Mouse (Mus musculus) C2C12 (cell line): Measurements from ENCODE around the gene Slco1c1. TPM values are rescaled to one million over a fixed set of nuclear protein-coding genes. Genes with fewer than 3 reads are reported as not detected.
"Not testable (repeated sequence)": the region's sequence is repeated elsewhere in the genome, so short reads cannot be mapped to it uniquely, and the experiment has no call there.

ENCODE experiments used
- H3K27me3 ChIP-seq: one replicate; pipeline ENCODE4 v1.6.1; 2011; ENCODE audit not compliant: control insufficient read depth, insufficient read depth, insufficient read length
- H3K36me3 ChIP-seq: one replicate; pipeline ENCODE4 v1.6.1; 2011; ENCODE audit not compliant: control insufficient read depth, insufficient read depth
- H3K4me3 ChIP-seq: one replicate; pipeline ENCODE4 v1.5.1; 2011; ENCODE audit warnings: mild to moderate bottlenecking, control low read depth; ENCODE audit not compliant: poor library complexity, insufficient read depth, severe bottlenecking
- H3K79me2 ChIP-seq: one replicate; pipeline ENCODE4 v1.6.1; 2011; ENCODE audit not compliant: control insufficient read depth, insufficient read depth
- H3K79me3 ChIP-seq: one replicate; pipeline ENCODE4 v1.6.1; 2011; ENCODE audit warnings: low read depth, control low read depth
- H3ac ChIP-seq: one replicate; pipeline ENCODE3; 2011; ENCODE audit warnings: low read depth; ENCODE audit not compliant: control insufficient read depth, insufficient read length
- CEBPB ChIP-seq: IDR thresholded peaks from one replicate; pipeline ENCODE4 v1.6.1; 2011; ENCODE audit warnings: low read depth, mild to moderate bottlenecking, control low read depth, moderate library complexity
- CTCF ChIP-seq: IDR thresholded peaks from one replicate; pipeline ENCODE4 v1.5.1; 2011; ENCODE audit not compliant: control insufficient read depth, insufficient read depth, insufficient read length
- FOSL1 ChIP-seq: IDR thresholded peaks from one replicate; pipeline ENCODE4 v1.8.0; 2011; ENCODE audit warnings: mild to moderate bottlenecking, low read length; ENCODE audit not compliant: poor library complexity, insufficient read depth, severe bottlenecking
- MAX ChIP-seq: IDR thresholded peaks from one replicate; pipeline ENCODE4 v1.6.1; 2011; ENCODE audit warnings: mild to moderate bottlenecking, control low read depth
- MYOD1 ChIP-seq: IDR thresholded peaks from one replicate; pipeline ENCODE4 v1.6.1; 2011; ENCODE audit warnings: low read depth; ENCODE audit not compliant: control insufficient read depth, insufficient read length
- MYOG ChIP-seq: IDR thresholded peaks from one replicate; pipeline ENCODE4 v1.6.1; 2011; ENCODE audit not compliant: control insufficient read depth, insufficient read length; ENCODE audit errors: extremely low read depth
- USF1 ChIP-seq: IDR thresholded peaks from one replicate; pipeline ENCODE4 v1.6.1; 2011; ENCODE audit warnings: low read depth, mild to moderate bottlenecking, control low read depth, moderate library complexity
- polyA plus RNA-seq: library from polyadenylated mRNA; unstranded; fragments of >200 nt; fragmentation: generic; extraction: Trizol; gene quantifications from one replicate; pipeline ENCODE4 v1.2.1, GENCODE M21; 2012; ENCODE audit warnings: missing spikeins

Gene Slco1c1
- polyA plus RNA-seq, 1 experiment = not detected

DNA sequence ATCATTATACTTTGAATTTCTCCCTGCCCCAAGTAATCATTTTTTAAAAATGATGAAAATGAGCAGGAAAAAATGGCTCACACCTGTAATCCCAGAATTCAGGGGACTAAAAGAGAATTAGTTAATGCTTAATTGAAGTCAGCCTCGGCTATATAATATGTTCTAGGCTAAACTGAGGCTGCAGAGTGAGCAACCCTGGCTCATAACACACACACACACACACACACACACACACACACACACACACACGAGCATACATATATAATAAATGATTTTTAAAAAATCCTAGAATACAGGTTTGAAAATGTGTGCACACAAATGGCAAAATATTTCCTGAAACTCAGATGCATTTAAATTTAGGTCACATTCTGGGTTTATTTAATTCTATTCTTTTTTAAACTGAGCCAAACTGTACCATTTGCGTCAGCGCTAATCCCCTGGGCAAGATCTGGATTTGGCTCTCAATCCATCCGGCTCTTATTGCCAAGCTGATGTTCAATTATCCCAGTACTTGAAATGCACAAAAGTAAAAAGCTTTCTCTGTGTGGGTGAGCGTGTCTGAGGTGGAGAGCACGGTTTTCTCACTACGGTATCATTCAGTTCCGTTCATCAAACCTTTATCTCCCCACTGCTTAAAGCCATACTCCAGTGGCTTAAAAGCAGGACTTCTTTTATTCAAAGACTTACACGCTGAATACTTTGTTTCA lies 43.8 kb downstream of the Slco1c1 start:
- H3K79me3 ChIP-seq = no peaks in the 10 kb centered on the region
- H3K36me3 ChIP-seq = no peaks in the 10 kb centered on the region
- H3K27me3 ChIP-seq = no peaks in the 10 kb centered on the region
- TF ChIP-seq MAX = no peak
- no peak for TF ChIP-seq FOSL1
- TF ChIP-seq MYOG = no peak
- TF ChIP-seq MYOD1 = no peak
- TF ChIP-seq CTCF = no peak
- TF ChIP-seq USF1 = no peak
- no peak for TF ChIP-seq CEBPB
- no peak overlapping the region for H3K4me3 ChIP-seq
- no peak overlapping the region for H3ac ChIP-seq
- no peaks in the 10 kb centered on the region for H3K79me2 ChIP-seq

DNA sequence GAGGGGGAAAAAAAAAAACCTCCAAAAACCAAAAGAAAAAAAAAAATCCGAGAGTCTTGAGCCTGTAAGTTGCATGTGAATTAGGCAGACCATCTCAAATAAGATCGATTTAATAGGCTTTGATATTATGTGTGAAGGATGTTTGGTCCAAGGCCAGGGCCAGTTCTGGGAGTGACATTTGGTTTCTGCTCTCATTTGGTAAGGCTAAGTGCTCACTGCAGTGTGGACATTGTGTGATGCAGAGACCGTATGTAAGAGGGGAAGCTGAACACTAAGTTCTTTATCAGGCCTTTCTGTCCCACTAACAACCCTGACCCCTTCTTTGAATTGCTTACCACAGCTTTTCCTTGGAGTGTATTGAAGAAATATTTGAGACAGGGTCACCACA lies 44.4 kb downstream of the Slco1c1 start:
- Histone ChIP-seq H3ac (no peak overlapping the region), H3K27me3 (no peaks in the 10 kb centered on the region), H3K79me3 (no peaks in the 10 kb centered on the region), H3K79me2 (no peaks in the 10 kb centered on the region), H3K36me3 (no peaks in the 10 kb centered on the region), H3K4me3 (no peak overlapping the region)
- TF ChIP-seq CEBPB (no peak), USF1 (no peak), MYOD1 (no peak), MAX (no peak), CTCF (no peak), MYOG (no peak), FOSL1 (no peak)

DNA sequence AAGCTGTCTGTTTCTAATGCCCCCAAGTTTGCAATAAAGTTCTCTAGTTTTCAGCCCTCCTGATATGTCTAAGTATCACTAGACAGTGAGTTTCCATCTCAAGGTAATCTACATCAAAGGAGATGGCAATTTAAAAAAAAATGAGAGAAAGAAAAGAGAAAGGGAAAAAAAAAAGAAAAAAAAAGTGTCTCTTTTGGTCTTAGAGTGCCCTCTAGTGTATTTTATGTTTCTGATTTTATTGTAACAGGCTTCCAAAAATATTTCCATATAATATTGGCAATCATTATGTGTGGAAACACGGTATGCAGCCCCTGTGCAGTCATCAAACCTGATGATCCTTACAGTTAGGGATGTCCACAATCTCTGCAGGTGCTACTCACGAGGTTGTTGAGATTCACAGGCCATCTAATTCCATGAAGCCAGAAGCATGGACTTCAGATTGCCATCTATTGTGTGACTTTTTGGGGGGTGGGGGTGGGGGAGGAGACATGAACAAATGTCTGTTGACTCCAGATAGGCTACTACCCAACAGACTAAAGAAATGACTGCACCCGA lies 52.6 kb downstream of the Slco1c1 start:
- H3K36me3 ChIP-seq = no peaks in the 10 kb centered on the region
- no peak overlapping the region for H3K4me3 ChIP-seq
- TF ChIP-seq CEBPB = no peak
- no peak for TF ChIP-seq MYOG
- TF ChIP-seq MAX = no peak
- no peak for TF ChIP-seq FOSL1
- TF ChIP-seq CTCF = no peak
- TF ChIP-seq USF1 = no peak
- no peak for TF ChIP-seq MYOD1

DNA sequence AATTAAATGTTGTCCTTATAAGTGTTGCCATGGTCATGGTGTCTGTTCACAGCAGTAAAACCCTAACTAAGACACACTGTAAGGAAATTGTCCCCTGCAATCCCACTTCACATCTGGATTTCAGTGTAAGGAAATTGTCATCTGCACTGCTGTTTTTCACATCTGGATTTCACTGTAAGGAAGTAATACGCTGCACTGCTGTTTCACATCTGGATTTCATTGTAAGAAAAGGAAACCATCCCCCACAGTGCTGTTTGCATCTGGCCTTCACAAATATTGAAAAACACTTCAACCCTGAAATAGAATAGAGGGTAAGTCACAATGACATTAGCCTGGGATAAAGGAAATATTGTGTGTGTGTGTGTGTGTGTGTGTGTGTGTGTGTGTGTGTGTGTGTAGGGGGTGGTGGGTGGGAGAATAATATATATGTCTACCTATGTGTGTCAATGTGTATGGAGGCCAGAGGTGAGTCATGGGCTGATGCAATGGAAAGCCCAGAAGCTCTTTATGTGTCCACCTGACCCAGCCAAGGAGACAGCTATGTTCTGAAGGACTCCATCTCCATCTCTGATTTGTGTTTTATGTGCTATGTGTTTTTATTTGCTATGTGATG lies 60.7 kb downstream of the Slco1c1 start:
- no peaks in the 10 kb centered on the region for H3K36me3 ChIP-seq
- H3K79me3 ChIP-seq = no peaks in the 10 kb centered on the region
- no peaks in the 10 kb centered on the region for H3K27me3 ChIP-seq
- H3K4me3 ChIP-seq = no peak overlapping the region
- H3K79me2 ChIP-seq = no peaks in the 10 kb centered on the region
- TF ChIP-seq MYOG (no peak), CEBPB (no peak)
- H3ac ChIP-seq = no peak overlapping the region

More for the DNA sequence above, 52.6 kb downstream of the Slco1c1 start:
- Histone ChIP-seq H3K27me3 (no peaks in the 10 kb centered on the region), H3K79me2 (no peaks in the 10 kb centered on the region), H3K79me3 (no peaks in the 10 kb centered on the region), H3ac (no peak overlapping the region)

DNA sequence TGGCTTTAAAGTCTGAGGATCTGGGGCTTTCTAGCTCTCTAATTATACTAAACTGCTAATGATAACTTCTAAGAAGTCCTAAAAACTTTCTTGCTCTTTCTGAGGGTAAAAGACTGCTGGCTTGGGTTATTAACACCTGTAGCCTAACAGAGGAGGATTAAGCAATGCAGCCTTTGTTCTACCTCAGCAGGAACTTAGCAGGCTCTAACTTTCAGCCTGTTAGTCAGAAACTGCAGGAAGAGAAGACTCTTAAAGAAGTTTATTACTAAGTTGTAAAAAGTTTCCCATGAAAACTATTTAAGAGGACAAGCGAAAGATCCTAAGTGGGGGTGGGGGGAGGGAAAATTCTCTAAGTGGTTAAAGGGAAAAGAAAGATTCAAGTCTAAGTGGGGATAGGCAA lies 65.8 kb downstream of the Slco1c1 start:
- Histone ChIP-seq H3K36me3 (no peaks in the 10 kb centered on the region), H3ac (no peak overlapping the region), H3K79me3 (no peaks in the 10 kb centered on the region), H3K4me3 (no peak overlapping the region), H3K79me2 (no peaks in the 10 kb centered on the region), H3K27me3 (no peaks in the 10 kb centered on the region)
- TF ChIP-seq MAX (no peak), MYOG (no peak), MYOD1 (no peak), CTCF (no peak)

DNA sequence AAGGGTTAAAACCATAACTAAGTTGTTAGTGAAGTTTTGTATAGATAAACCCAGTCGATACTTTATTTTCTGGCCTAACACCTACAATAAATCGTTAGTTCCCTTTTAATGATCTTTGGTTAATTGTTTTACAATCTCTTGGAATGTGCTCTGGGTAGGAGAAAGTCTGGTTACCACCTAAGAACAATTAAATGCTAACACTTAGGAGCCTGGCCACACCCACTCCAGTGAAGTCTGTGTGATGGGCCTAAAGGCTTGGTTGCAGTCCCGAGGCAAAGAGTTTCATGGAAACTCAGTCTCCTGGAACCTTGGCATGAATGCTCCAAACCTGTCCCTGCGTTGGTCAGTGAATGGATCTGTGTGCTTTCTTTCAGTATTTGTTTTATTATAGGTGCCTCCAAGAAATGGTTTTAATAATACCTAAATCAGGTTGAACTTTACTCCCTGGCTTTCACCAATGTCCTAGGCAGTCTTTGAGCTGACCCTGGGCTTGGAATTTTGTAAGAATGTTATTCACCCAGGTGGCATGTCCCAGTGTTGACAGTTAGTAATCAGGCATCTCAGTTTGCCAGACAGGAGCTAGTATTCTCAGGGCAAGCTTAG lies 66.5 kb downstream of the Slco1c1 start:
- not testable (repeated sequence) for H3ac ChIP-seq, H3K79me3 ChIP-seq, H3K79me2 ChIP-seq

More for the DNA sequence above, 66.5 kb downstream of the Slco1c1 start:
- not testable (repeated sequence) for H3K36me3 ChIP-seq, H3K4me3 ChIP-seq, H3K27me3 ChIP-seq
